Mouse (Mus musculus) heart, postnatal 4 days (tissue): ENCODE measurements at regions not wholly inside any gene's neighbourhood (a gene's known extent, or its start where the extent isn't known, plus 50 kb on each side); places are given as distances from the start of the nearest gene placed in this dataset.

Experiments used
- DNase-seq: peaks from one replicate; pipeline ENCODE4 v3.0.0; 2021

DNA sequence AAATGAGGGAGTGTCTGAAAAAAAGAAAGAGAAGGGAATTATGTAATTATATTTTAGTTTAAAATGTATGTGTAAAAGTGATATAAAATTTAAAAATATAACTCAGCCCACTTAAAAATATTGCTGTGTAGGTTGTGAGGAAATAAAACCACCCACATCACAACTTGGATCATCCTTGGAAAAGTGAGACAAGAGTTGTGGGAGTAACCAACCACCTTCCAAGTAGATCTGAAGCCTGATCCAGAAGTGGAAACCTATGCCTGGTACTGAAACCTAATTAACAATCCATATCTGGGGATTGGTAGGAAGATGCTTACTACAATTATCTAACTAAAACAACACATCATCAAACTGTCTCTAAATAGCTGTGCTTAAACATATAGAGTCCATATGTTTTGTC is 743.1 kb downstream of the Stim2 start:
- no peak for DNase-seq

DNA sequence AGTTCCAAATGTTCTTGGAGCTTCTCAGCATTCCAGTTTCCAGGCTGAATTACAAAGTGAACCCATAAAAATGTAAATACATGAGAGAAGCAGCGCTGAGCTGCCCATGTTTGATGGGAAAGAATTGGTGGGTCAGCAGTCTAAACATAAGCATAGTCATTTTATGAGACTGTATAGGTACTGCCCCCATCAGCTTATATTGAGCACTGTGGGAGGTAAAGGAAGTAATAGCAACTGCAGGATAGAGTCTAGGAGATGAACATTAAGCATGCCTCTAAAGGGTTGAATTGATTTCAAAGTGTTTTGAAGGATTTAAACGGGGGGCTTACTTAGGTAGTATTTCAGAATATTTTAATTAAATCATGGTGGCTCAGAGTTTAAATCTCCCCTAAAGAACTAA is 748.7 kb downstream of the Stim2 start:
- no peak for DNase-seq

- no peak for DNase-seq
These were observed 755.1 kb downstream of the Stim2 start for GRCm38 (mm10) chr5:54753372-54753771.

DNA sequence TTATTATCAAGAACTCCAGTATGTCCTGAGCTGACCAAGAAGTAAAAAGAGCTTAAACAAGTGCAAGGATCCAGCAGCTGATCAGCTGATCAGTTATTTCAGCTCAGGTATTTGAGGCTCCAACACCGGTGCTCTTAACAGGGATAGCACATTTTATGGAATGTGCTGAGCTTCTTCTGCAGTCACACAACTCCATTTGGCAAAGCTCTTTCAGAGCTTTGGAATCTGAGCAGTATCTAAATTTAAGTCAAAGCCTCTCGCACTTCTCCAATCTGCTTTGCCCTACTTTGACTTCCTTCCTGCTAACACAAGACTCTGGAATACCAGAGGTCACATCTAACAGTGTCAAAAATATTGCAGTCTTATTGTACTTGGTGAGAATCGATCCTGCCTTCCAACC is 761.4 kb downstream of the Stim2 start:
- no peak for DNase-seq

- DNase-seq, result no peak
These were observed 764.7 kb downstream of the Stim2 start for GRCm38 (mm10) chr5:54763019-54763418.

DNA sequence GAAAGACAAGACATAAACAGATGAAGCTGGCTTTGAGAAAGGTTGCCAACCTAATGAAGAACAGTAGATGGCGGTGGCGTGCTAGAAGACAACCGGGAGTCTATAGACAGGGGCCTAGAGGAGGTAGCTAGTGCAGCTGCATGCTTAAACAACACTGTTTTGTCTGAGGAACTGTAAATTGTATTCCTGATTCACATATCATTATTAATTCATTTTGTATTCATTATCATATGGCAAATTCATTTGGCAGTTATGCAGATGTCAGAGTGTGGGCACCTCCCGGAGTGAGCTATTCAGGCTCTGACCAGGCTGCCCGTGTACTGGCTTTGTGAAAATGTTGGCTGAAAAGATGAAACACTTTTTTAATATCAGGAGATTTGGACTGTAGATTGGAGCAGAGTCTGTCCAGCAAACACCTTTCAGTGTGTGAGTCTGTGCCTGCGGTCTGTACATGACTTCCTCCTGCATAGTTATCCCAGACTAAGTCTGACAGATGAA is 798.7 kb downstream of the Stim2 start:
- peak; percentile 49 for DNase-seq

DNA sequence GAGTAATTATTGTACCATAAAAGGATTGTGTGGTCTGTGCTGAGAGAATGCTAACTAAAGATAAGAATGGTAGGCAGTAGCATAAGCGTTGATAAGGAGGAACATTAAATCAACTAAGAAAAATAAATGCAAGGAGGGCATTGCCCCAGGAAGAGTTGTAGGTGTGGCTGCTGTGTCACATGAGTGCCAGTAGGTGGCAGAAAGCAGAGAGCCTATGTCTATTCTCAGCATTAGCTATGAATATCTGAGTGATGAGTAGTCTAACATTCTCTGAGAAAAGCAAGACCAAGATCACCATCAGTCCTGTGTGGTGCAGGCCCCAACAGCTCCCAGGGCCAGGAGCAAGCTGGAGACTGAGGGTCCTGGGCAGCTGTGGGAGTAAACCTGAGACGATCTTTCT is 828.8 kb downstream of the Stim2 start:
- no peak for DNase-seq
